Mouse (Mus musculus): ENCODE results near the gene Sprr2f.

- TF ChIP-seq ZC3H11A (IDR thresholded peaks at IDR 0.05; ENCODE audit: borderline replicate concordance, low read depth, low read length) = no peak
- no peak for TF ChIP-seq HCFC1 (IDR thresholded peaks at IDR 0.05; ENCODE audit: borderline replicate concordance, insufficient read depth, low read length)
These were observed 13.1 kb upstream of the Sprr2f start, which contains the start of gene Sprr2e for GRCm38 (mm10) chr3:92351843-92352242.

Measured in ES-E14 (cell line).